Mouse (Mus musculus) subcutaneous adipose tissue, adult 2 months (tissue): ENCODE measurements around the gene Zfp449. TPM values are rescaled to one million over a fixed set of nuclear protein-coding genes. Genes with fewer than 3 reads are reported as not detected.

Source experiments
- polyA plus RNA-seq: library from polyadenylated mRNA; depleted of rRNA; stranded (reverse); fragments of >200 nt; gene quantifications from 2 replicates; pipeline ENCODE4 v1.2.3, GENCODE M21; 2012; ENCODE audit warnings: low replicate concordance; rRNA removed

Gene Zfp449
- 1.5 TPM in 2 replicates for polyA plus RNA-seq

GRCm38 (mm10) chrX:56346176-56346931 lies at the start of gene Zfp449:
Zfp449 (plus strand) TSS chrX:56346400.

GRCm38 (mm10) chrX:56374431-56375128 lies 28.4 kb downstream of the Zfp449 start, which contains the start of gene Smim10l2a:
Smim10l2a (plus strand) TSS chrX:56374586.

Other genes with a start within 250 kb of the Zfp449 start
- not detected in 2 replicates for gene 3830403N18Rik, start 209.8 kb upstream of the Zfp449 start, polyA plus RNA-seq
- not detected in 2 replicates for gene Gm773, start 133.5 kb upstream of the Zfp449 start, polyA plus RNA-seq
- gene Smim10l2a, start 28.2 kb downstream of the Zfp449 start, polyA plus RNA-seq, result 0.54 and 1.1 TPM in 2 replicates
- gene Gm2174, start 101.6 kb downstream of the Zfp449 start, polyA plus RNA-seq, result 0.59 TPM in 1 of 2 replicates, not detected in the other
- gene Ints6l, start 108.5 kb downstream of the Zfp449 start, polyA plus RNA-seq, result 15.2 and 39.5 TPM in 2 replicates
- not detected in 2 replicates for gene Gm10477, start 178.3 kb downstream of the Zfp449 start, polyA plus RNA-seq
- not detected in 2 replicates for gene Gm648, start 203.2 kb downstream of the Zfp449 start, polyA plus RNA-seq